Mouse (Mus musculus): Measurements from ENCODE around the gene Htatsf1.
A peak's percentile ranks its signal among the peaks of the same experiment; 100 is the strongest.

Gene Htatsf1

DNA sequence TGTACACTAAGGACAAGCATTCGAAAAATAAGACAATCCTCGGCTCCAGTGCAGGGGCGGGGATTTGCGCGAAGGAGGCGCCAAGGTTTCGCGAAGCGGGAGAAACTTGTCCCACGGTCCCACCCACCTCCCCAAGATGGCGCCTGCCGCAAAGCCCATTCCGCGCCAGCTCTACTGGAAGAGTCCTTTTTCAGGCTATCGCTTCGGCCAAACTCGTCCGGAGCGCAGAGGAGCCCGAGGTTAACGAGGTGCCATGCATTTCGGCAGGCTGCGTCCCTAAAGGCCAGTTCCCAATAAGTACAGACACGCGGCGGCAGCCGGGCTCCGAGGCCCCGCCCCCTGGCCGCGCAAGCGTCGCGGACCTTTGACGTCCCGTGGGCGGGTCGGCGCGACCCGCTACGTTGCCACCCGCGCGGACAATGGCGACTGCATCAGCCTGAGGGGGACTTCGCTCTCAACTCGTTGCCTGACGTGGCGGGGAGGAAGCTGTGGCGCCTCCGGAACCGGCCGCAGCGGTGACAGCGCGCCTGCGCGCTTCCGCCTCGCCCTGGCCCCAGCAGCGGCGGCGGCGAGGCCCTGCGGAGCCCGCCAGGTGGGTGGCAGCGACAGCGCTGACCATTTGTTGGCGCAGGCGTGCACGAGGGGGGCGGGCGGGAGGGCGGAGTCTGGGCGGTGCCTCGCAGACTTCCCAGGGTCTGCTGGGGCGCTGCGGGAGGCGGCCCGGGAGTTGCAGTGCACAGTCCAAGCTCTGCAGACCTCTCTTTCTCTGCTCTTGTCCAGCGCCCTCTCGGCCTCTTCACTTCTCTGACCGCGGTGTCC is at the start of gene Htatsf1:
TSS of gene Htatsf1 (plus strand) at position 410 of the 819 bp plus-strand sequence.
- DNase-seq (ENCODE audit: low read depth in 1 of 2, low spot score in 2 of 2): peak; percentile 39 to 77

DNA sequence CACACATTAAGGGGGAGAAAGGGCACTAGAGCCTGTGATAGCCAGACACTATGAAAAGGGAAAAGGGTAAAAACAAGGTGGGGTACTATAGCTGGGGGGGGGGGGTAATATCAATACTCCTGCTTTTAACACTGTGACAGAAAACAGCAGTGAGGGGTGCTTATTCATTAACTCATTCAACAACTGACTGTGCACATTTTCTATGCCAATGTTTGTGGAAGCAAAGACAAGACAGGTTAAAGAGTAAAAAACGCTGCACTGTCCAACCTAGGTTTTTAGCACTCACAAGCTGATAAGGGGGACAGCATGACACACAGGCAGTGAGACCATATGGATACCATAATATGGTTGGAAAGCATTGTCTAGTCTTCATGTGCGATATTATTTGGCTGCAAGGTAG is 40.5 kb upstream of the Htatsf1 start:
- no peak for DNase-seq (ENCODE audit: low read depth in 1 of 2, low spot score in 2 of 2)

DNA sequence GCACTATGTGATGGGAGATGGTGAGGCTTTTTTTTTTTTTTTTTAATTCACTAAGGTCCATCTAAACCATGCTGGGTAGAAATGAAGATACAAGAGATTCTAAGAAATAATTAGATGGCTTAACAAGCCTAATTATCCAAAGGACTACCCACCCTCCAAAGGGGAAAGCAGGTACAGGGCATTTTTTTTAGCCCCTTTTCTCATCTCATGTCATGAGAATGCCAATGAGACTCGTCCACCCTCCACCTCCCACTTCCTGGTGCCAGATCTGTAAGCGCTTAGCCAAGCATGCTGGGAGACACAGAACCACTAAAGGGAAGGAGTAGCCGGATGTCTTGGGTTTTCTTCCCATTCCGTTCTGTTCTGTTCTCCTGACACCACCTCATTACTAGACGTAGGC is 10.6 kb upstream of the Htatsf1 start, which contains the start of gene Brs3:
TSS of gene Brs3 (plus strand) at position 301 of the 400 bp plus-strand sequence.
- DNase-seq (ENCODE audit: low read depth in 1 of 2, low spot score in 2 of 2): no peak

GRCm38 (mm10) chrX:57043869-57044268 is 9.5 kb upstream of the Htatsf1 start:
- no peak for DNase-seq (ENCODE audit: low read depth in 1 of 2, low spot score in 2 of 2)

GRCm38 (mm10) chrX:57052848-57053173 is 572 bp upstream of the Htatsf1 start:
- DNase-seq (ENCODE audit: low read depth in 1 of 2, low spot score in 2 of 2): no peak

- DNase-seq (ENCODE audit: low read depth in 1 of 2, low spot score in 2 of 2): no peak
Observed at GRCm38 (mm10) chrX:57053993-57054385, 606 bp downstream of the Htatsf1 start.

DNA sequence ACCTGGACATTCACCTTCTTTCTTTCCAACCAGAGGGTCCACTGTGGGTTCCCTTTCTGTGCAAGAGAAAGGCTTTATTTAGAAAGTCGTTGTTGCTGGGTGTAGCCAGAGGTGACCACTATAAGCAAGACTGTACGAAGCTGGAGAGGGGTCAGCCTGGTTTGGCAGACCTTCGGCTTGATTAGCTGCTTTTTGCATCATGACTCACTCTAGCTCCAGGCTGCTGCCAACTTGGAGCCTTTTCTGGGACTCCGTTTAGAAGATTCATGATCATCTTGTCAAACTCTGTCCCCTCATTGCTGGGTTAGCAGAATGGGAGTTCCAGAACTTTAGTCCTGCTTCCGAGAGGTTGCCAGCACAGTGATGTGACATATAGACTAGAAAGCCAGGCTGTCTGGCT is 28.1 kb downstream of the Htatsf1 start:
- DNase-seq (ENCODE audit: low read depth in 1 of 2, low spot score in 2 of 2): no peak

DNA sequence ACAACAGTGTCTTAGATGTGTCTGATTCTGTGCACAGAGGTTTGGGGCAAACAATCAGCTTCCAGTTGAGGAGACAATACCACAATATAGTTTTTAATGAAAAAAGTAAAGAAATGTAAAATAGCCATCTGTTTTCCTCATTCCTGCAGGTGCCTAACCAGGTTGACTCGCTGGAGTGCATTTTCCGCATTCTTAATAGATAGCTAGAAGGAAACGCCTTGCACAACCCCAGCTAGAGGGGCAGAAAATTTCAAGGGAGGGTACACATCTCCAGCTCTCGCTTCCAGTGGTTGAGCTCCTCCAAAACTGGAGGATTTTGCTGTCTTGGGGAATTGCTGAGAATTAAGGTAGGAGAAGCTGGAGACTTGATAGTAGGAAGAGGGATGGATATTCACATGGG is 34.4 kb downstream of the Htatsf1 start, which contains the start of gene Vgll1:
TSS of gene Vgll1 (plus strand) at position 301 of the 400 bp plus-strand sequence.
- DNase-seq (ENCODE audit: low read depth in 1 of 2, low spot score in 2 of 2): no peak

- DNase-seq (ENCODE audit: low read depth in 1 of 2, low spot score in 2 of 2): no peak
Observed at GRCm38 (mm10) chrX:57103415-57103814, 50.0 kb downstream of the Htatsf1 start.

DNA sequence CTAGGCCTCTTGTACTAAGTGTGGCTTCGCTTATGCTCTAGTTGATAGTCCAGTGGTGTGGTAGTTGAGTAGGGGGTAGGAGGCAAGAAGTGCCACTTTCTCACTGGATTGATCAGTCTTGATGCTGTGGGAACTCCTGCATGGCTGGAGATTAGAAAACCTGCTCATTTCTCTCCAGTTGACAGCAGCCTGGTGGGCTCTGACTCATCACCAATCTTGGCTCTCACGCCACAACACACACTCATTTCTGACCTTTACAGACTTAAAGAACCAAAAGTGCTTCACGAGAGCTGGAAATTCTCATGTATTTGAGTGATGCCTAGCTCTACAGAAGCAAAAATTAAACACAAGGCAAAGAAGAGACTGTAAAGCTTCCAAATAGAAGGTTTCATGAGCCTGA is 53.6 kb downstream of the Htatsf1 start:
- no peak for DNase-seq (ENCODE audit: low read depth in 1 of 2, low spot score in 2 of 2)
